Mouse (Mus musculus) limb, embryonic 11.5 days (tissue): ENCODE results near the gene Rhox13. TPM values are rescaled to one million over a fixed set of nuclear protein-coding genes. Genes with fewer than 3 reads are reported as not detected.

Experiments used
- polyA plus RNA-seq: library from polyadenylated mRNA; unstranded; fragments of >200 nt; fragmentation: Nextera tagmentation; extraction: Ambion mirVana; gene quantifications from 2 replicates; pipeline ENCODE4 v1.2.1, GENCODE M21; 2014

The Rhox13 gene
- polyA plus RNA-seq, 1 experiment from 2014 or later: not detected

Other genes with a start within 250 kb of the Rhox13 start
- gene Rhox8, start 242.3 kb upstream of the Rhox13 start, polyA plus RNA-seq: not detected in 2 replicates
- gene Rhox7b, start 224.0 kb upstream of the Rhox13 start, polyA plus RNA-seq: not detected in 2 replicates
- not detected in 2 replicates for gene Rhox9, start 219.4 kb upstream of the Rhox13 start, polyA plus RNA-seq
- not detected in 2 replicates for gene Btg1-ps1, start 102.4 kb upstream of the Rhox13 start, polyA plus RNA-seq
- not detected in 2 replicates for gene Btg1-ps2, start 78.1 kb upstream of the Rhox13 start, polyA plus RNA-seq
- gene Rhox10, start 54.7 kb upstream of the Rhox13 start, polyA plus RNA-seq: not detected in 2 replicates
- gene Rhox11, start 36.1 kb upstream of the Rhox13 start, polyA plus RNA-seq: not detected in 2 replicates
- not detected in 2 replicates for gene Rhox12, start 10.3 kb upstream of the Rhox13 start, polyA plus RNA-seq
- gene Zbtb33, start 68.6 kb downstream of the Rhox13 start, polyA plus RNA-seq: 6.2 and 7.3 TPM in 2 replicates
- gene Tmem255a, start 131.2 kb downstream of the Rhox13 start, polyA plus RNA-seq: 30.4 and 31.0 TPM in 2 replicates
- gene Atp1b4, start 195.0 kb downstream of the Rhox13 start, polyA plus RNA-seq: not detected in 2 replicates